Mouse (Mus musculus) neutrophil, adult 59 days (primary cell): Measurements from ENCODE around the gene Bptf. TPM values are rescaled to one million over a fixed set of nuclear protein-coding genes. Genes with fewer than 3 reads are reported as not detected.

Experiments used
- total RNA-seq, 2 experiments: library from RNA; stranded (reverse); gene quantifications; 1 replicate in 1 of 2; 2 replicates in 1 of 2; pipeline ENCODE4 v1.2.4; 2023

Bptf gene
- 10 to 100 TPM; 62.2 to 64.9 TPM for total RNA-seq

DNA sequence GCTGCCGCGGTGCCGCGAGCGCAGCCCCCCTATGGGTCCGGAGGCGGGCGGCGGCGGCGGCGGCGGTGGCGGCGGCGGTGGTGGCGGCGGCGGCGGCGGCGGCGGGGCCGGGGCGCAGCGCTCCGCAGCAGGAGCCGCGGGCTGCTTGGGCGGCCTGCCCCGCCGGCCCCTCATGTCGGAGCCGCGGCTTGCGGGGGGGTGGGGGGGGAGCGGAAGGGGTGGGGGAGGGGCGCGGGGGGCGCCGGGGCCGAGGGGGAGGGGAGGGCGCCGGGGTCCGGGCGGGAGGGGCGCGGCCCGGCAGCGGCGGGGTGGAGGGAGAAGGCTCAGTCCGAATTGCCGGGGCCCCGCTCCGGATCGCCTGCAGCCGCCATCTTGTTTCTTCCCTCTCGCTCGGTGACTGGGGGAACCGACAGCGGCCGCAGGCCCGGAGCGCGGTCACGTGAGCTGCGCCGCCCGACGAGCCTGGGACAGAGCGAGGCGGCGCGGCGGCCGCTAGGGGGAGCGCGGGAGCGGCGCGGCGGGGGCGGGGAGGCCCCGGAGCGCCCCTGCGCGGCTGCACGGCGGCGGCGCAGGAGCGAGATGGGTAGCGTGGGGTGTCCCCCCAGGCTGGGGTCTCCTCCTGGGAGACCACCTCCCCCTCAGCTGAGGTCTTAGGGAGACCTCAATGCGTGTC lies at the start of gene Bptf:
Gene Bptf (minus strand): TSS at position 379 of the 673 bp plus-strand sequence.

DNA sequence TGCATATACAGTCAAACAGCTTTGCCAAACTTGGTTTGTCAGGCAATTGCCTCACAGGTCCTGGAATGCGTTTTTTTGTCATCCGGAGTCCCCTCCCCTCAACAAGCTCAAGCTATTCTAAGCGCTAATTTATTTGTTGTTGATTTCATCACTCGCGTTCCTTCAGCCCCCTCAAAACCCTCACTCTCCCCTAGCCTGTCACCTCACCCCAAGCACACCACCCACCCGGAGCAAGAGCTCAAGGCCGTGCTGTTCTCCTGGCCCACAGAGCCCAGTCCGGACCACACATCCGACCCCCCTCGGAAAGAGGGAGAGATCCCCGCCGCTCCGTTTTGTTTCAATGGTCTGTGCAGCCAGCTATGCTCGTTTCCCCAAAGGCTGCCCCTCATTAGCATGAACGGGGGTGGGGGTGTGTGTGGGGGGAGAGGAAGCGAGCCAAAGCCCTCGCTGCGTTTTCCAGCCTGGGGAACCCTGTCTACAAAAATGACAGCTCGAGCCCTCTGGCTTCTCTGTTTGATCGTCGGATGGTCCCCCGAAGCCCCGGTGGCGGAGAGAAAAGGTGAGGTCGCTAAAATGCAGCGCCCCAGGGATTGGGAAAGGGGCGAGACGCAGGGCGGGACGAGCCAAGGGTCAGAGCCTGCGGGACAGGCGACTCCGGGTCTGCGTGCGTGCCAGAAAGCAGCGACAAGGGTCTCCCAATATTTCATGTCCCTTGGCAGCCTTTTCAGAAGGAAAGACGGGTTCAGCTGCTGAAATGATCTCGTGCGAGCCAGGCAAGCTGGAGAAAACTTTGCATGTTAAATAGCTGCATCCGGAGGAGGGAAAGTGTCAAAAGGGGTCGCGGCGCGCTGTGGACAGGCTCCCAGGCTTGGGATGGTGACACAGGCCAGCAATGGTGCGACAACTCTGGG lies 106.3 kb downstream of the Bptf start, which contains the start of gene 1810010H24Rik:
Gene 1810010H24Rik (plus strand): TSS at position 271 of the 911 bp plus-strand sequence.

DNA sequence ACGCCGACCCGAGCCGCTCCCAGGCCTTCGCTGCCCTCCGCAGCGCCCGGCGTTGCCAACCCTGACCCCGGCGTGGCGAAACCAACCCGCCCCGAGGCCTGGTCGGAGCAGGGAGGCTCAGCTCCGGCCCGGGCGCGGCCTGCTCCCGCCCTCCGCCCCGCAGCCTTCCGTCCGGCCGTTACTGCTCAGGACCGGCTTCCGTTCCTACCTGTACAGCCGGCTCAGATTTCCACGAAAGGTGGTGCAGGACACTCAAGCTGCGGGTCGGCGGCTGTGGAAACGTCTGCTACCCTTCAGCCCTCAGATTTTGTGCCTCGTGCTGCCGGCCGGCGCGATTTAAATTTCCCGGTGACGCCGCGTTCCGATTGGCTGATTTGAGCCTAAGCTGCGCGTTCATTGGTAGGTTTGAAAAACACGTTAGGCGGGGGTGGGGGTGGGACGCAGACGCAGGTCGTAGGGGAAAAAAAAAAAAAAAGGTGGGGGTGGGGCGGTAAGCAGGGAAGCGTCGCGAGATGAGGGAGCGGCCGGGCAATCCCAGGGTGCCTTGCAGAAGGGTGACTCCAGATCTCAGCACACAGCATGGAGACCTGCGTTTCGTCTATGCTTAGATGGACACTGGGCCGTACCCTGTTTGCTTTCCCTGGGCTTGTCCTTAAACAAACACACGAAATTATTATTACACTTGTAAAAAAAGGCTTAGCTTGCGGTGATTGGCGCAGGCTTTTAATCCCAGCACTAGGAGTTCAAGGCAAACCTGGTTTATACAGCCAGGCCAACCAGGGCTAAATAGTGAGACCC lies 132.6 kb downstream of the Bptf start, which contains the start of gene Kpna2:
Gene Kpna2 (minus strand): TSS at position 391 of the 798 bp plus-strand sequence.

Other genes with a start within 250 kb of the Bptf start
- gene Smurf2, start 211.4 kb downstream of the Bptf start, total RNA-seq, result 10 to 100 TPM; 35.9 to 36.1 TPM
- gene Kpna2, start 132.6 kb downstream of the Bptf start, total RNA-seq, result 100 to 1,000 TPM; 102 to 109 TPM
- gene 1810010H24Rik, start 106.4 kb downstream of the Bptf start, total RNA-seq, result under 1 TPM; 0.37 to 0.42 TPM
- gene Nol11, start 57.3 kb upstream of the Bptf start, total RNA-seq, result 10 to 100 TPM; 10.2 to 16.1 TPM